9 mouse cellular contexts compared by ENCODE assay signal in genomic region chr6:50766442-50766915, GRCm38 (mm10).
DNase-seq lines count a peak whose midpoint lies in the region; ATAC-seq and TF ChIP-seq lines count a peak whose summit lies in the region.
"Had no signal": no experiment of that assay in that cellular context is flagged by ENCODE, and none has a peak within 500 bp of the region (broad histone marks: within the 10 kb centered on the region; RNA-seq: fewer than 3 reads in every experiment).

No protein-coding gene starts in this region.

- H3K9me3 ChIP-seq in forebrain, embryonic 15.5 days: no peaks in the 10 kb centered on the region
- H3K9me3 ChIP-seq in forebrain, embryonic 11.5 days (ENCODE audit: control insufficient read depth, low read length): no peaks in the 10 kb centered on the region
- H3K9me3 ChIP-seq in hindbrain, embryonic 11.5 days (ENCODE audit: control insufficient read depth, low read length): no peaks in the 10 kb centered on the region

- no peak for TF ChIP-seq CTCF in layer of hippocampus, adult 2 months (conservative IDR thresholded peaks at IDR 0.05)

- H3K36me3 ChIP-seq in forebrain, embryonic 15.5 days: no peaks in the 10 kb centered on the region
- H3K36me3 ChIP-seq in forebrain, embryonic 11.5 days (ENCODE audit: control insufficient read depth, insufficient read depth, low read length): no peaks in the 10 kb centered on the region
- H3K36me3 ChIP-seq in hindbrain, embryonic 11.5 days (ENCODE audit: control insufficient read depth, insufficient read depth, low read length): no peaks in the 10 kb centered on the region

- H3K9ac ChIP-seq in forebrain, embryonic 15.5 days (replicated peaks): no peak overlapping the region
- H3K9ac ChIP-seq in forebrain, embryonic 11.5 days (ENCODE audit: low read length): no peak overlapping the region
- no peak overlapping the region for H3K9ac ChIP-seq in hindbrain, embryonic 11.5 days (ENCODE audit: low read depth, low read length)

- no peak overlapping the region for H3K4me2 ChIP-seq in forebrain, embryonic 15.5 days (replicated peaks)
- no peak overlapping the region for H3K4me2 ChIP-seq in forebrain, embryonic 11.5 days (ENCODE audit: low read depth, low read length, severe bottlenecking)
- H3K4me2 ChIP-seq in hindbrain, embryonic 11.5 days (replicated peaks; ENCODE audit: low read depth, low read length): no peak overlapping the region

- H3K4me1 ChIP-seq in forebrain, embryonic 15.5 days: peaks cover 11% of the 10 kb centered on the region; the same call in 1 of the 2 replicates
- no peaks in the 10 kb centered on the region for H3K4me1 ChIP-seq in forebrain, embryonic 11.5 days (replicated peaks; ENCODE audit: control insufficient read depth, insufficient read depth, low read length)
- 0 out of 2 replicates have a peak, but pooled peaks cover 4% of the 10 kb centered on the region for H3K4me1 ChIP-seq in hindbrain, embryonic 11.5 days (replicated peaks; ENCODE audit: control insufficient read depth, insufficient read depth, low read length)

- no peak for DNase-seq in forebrain, embryonic 11.5 days (ENCODE audit: low spot score)
- DNase-seq in layer of hippocampus, adult 9-11 months: peak; percentile 37
- no peak for DNase-seq in layer of hippocampus, adult 2 months (ENCODE audit: low spot score in 2 of 2)
- DNase-seq in hindbrain, embryonic 11.5 days (ENCODE audit: low spot score): peak; percentile 29
- peak; percentile 56 for DNase-seq in lung, postnatal 14 days
- no peak for DNase-seq in ovary, adult 18-20 months (ENCODE audit: low spot score)
- no peak for DNase-seq in frontal cortex, postnatal 25 days (ENCODE audit: low spot score in 2 of 2)
- DNase-seq: left cerebral cortex, postnatal 4 days had no signal

- WGBS in forebrain, embryonic 15.5 days: 49% methylated on average over 14 of the region's 14 CpGs
- 70% methylated on average over 14 of the region's 14 CpGs for WGBS in forebrain, embryonic 11.5 days
- WGBS in hindbrain, embryonic 11.5 days: 34% methylated on average over 14 of the region's 14 CpGs

- ATAC-seq in forebrain, embryonic 15.5 days (replicated peaks): no peak
- no peak for ATAC-seq in forebrain, embryonic 11.5 days (replicated peaks; ENCODE audit: low FRiP score)
- no peak for ATAC-seq in hindbrain, embryonic 11.5 days (ENCODE audit: low FRiP score)

- H3K4me3 ChIP-seq in forebrain, embryonic 15.5 days: no peak overlapping the region
- no peak overlapping the region for H3K4me3 ChIP-seq in forebrain, embryonic 11.5 days (ENCODE audit: low read depth, low read length)
- H3K4me3 ChIP-seq in layer of hippocampus, adult 2 months: no peak overlapping the region
- no peak overlapping the region for H3K4me3 ChIP-seq in hindbrain, embryonic 11.5 days (ENCODE audit: low read depth, low read length)

- H3K27me3 ChIP-seq in forebrain, embryonic 15.5 days: no peaks in the 10 kb centered on the region
- no peaks in the 10 kb centered on the region for H3K27me3 ChIP-seq in forebrain, embryonic 11.5 days (ENCODE audit: control insufficient read depth, insufficient read depth, low read length)
- no peaks in the 10 kb centered on the region for H3K27me3 ChIP-seq in hindbrain, embryonic 11.5 days (ENCODE audit: control insufficient read depth, insufficient read depth, low read length)

- H3K27ac ChIP-seq in forebrain, embryonic 15.5 days (replicated peaks): peak overlapping the region; percentile 19; the same call in 1 of the 2 replicates
- H3K27ac ChIP-seq in forebrain, embryonic 11.5 days (ENCODE audit: low read depth, low read length): no peak overlapping the region
- no peak overlapping the region for H3K27ac ChIP-seq in layer of hippocampus, adult 2 months
- H3K27ac ChIP-seq in hindbrain, embryonic 11.5 days (ENCODE audit: low read depth, low read length): peak overlapping the region; percentile 73

Comparison
In these comparisons a context has a peak if more than half of its experiments do, and no peak if none do; other contexts are left out.
1. H3K27ac ChIP-seq: peak in forebrain, embryonic 15.5 days (single experiment) and hindbrain, embryonic 11.5 days (single experiment); none in forebrain, embryonic 11.5 days (single experiment) and layer of hippocampus, adult 2 months (single experiment).
2. DNase-seq: peak in layer of hippocampus, adult 9-11 months (single experiment), hindbrain, embryonic 11.5 days (single experiment) and lung, postnatal 14 days (single experiment); none in forebrain, embryonic 11.5 days (single experiment), layer of hippocampus, adult 2 months (0 of 2), ovary, adult 18-20 months (single experiment) and frontal cortex, postnatal 25 days (0 of 2).